Mouse (Mus musculus): ENCODE results near the gene Btbd9.

Btbd9 gene

GRCm38 (mm10) chr17:30481341-30481740, 94.9 kb downstream of the Btbd9 start:
- no peak for DNase-seq (ENCODE audit: low spot score in 2 of 2)

- no peak for DNase-seq (ENCODE audit: low spot score in 2 of 2)
Measured at GRCm38 (mm10) chr17:30480381-30480780, 95.9 kb downstream of the Btbd9 start.

GRCm38 (mm10) chr17:30478181-30478580, 98.1 kb downstream of the Btbd9 start:
- DNase-seq (ENCODE audit: low spot score in 2 of 2): no peak

- no peak for DNase-seq (ENCODE audit: low spot score in 2 of 2)
Measured at GRCm38 (mm10) chr17:30474561-30474960, 101.7 kb downstream of the Btbd9 start.

GRCm38 (mm10) chr17:30472776-30473175, 103.5 kb downstream of the Btbd9 start:
- no peak for DNase-seq (ENCODE audit: low spot score in 2 of 2)

GRCm38 (mm10) chr17:30471512-30471911, 104.8 kb downstream of the Btbd9 start:
- no peak for DNase-seq (ENCODE audit: low spot score in 2 of 2)

- no peak for DNase-seq (ENCODE audit: low spot score in 2 of 2)
Measured at GRCm38 (mm10) chr17:30470790-30471189, 105.5 kb downstream of the Btbd9 start.

- DNase-seq (ENCODE audit: low spot score in 2 of 2): no peak
Measured at GRCm38 (mm10) chr17:30470286-30470685, 106.0 kb downstream of the Btbd9 start.

- DNase-seq (ENCODE audit: low spot score in 2 of 2): no peak
Measured at GRCm38 (mm10) chr17:30469511-30470076, 106.7 kb downstream of the Btbd9 start.

- DNase-seq (ENCODE audit: low spot score in 2 of 2): no peak
Measured at GRCm38 (mm10) chr17:30468368-30468767, 107.9 kb downstream of the Btbd9 start.

GRCm38 (mm10) chr17:30467566-30468213, 108.6 kb downstream of the Btbd9 start:
- DNase-seq (ENCODE audit: low spot score in 2 of 2): no peak

GRCm38 (mm10) chr17:30465060-30465762, 111.1 kb downstream of the Btbd9 start:
- DNase-seq (ENCODE audit: low spot score in 2 of 2): no peak

- no peak for DNase-seq (ENCODE audit: low spot score in 2 of 2)
Measured at GRCm38 (mm10) chr17:30464240-30464745, 112.0 kb downstream of the Btbd9 start.

GRCm38 (mm10) chr17:30460727-30461349, 115.5 kb downstream of the Btbd9 start:
- DNase-seq (ENCODE audit: low spot score in 2 of 2): no peak

- DNase-seq (ENCODE audit: low spot score in 2 of 2): no peak
Measured at GRCm38 (mm10) chr17:30459706-30460105, 116.6 kb downstream of the Btbd9 start.

- DNase-seq (ENCODE audit: low spot score in 2 of 2): no peak
Measured at GRCm38 (mm10) chr17:30458926-30459325, 117.4 kb downstream of the Btbd9 start.

- no peak for DNase-seq (ENCODE audit: low spot score in 2 of 2)
Measured at GRCm38 (mm10) chr17:30458301-30458700, 118.0 kb downstream of the Btbd9 start.

- DNase-seq (ENCODE audit: low spot score in 2 of 2): no peak
Measured at GRCm38 (mm10) chr17:30457486-30457885, 118.8 kb downstream of the Btbd9 start.

GRCm38 (mm10) chr17:30456293-30456692, 120.0 kb downstream of the Btbd9 start:
- DNase-seq (ENCODE audit: low spot score in 2 of 2): no peak

GRCm38 (mm10) chr17:30454862-30455243, 121.4 kb downstream of the Btbd9 start:
- peak in 1 of 2 experiments; percentile 49 for DNase-seq (ENCODE audit: low spot score in 2 of 2)

- DNase-seq (ENCODE audit: low spot score in 2 of 2): no peak
Measured at GRCm38 (mm10) chr17:30454155-30454861, 122.0 kb downstream of the Btbd9 start.

- no peak for DNase-seq (ENCODE audit: low spot score in 2 of 2)
Measured at GRCm38 (mm10) chr17:30453272-30453671, 123.0 kb downstream of the Btbd9 start.

Measured in heart, adult 9 months (tissue).